Mouse (Mus musculus): ENCODE results near the gene Cntnap2. TPM values are rescaled to one million over a fixed set of nuclear protein-coding genes. Genes with fewer than 3 reads are reported as not detected.
A peak's percentile ranks its signal among the peaks of the same experiment; 100 is the strongest.
"Not testable (repeated sequence)": the region's sequence is repeated elsewhere in the genome, so short reads cannot be mapped to it uniquely, and the experiment has no call there.

Cntnap2 gene
- total RNA-seq, 2 experiments from 2014 or later, result 118 to 122 TPM

DNA sequence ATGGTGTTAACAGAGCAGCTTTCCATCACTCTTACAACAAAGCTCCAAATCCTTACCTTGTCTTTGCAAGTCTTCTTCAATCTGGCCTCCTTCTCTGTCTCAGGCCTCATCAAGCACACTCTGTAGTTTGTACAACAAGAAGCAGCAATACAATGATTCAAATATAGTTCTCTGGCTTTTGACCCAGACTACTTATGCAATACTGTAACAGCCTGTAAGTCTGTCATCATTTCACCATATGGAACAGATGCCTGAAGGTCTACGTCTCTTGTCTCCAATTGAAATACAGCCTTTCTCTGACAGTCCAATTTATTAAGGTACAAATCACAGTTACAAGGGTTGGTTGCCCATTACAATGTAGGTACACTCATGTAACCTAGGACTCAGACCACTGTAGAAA, 1453.7 kb downstream of the Cntnap2 start:
- intact Hi-C loops (cut with DNase I), result no loop called here
- DNase-seq (ENCODE audit: low spot score in 2 of 2), result no peak

DNA sequence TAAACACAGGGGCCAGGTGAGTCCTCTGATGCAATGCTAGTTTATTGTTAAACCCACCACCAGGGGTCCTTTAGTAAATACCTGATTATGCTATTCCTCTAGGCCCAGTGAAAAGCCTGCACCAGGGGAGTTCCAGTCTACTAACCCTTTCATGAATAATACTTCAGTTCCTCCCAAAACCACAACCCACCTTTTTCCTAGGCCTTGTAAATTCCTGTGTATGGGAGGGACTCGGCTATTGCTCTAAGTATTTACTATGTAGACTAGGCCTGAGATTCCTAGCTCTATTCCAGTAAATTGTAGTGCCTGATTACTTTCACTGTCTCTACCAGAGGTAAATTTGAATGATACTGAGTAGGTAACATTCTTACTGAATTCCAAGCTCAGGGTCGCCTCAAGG, 1478.4 kb downstream of the Cntnap2 start:
- DNase-seq (ENCODE audit: low spot score in 2 of 2); intact Hi-C loops (cut with DNase I): not testable (repeated sequence)

DNA sequence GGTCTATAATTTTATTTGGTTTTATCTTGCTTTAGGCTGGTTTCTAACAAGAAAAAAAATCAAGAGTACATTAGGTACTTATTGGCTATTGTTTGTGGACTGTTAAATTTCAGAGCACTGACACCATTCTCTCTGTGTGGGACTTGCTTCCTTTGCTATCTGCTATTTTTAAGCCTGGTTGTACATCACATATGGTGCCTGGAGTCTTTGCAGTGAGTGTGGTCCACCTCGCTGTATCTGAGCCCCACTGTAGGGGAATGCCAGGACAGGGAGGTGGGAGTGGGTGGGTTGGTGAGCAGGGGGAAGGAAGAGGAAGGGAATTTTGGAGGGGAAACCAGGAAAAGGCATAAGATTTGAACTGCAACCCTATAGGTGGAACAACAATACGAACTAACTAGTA, 1504.3 kb downstream of the Cntnap2 start:
- peak in 1 of 2 experiments; percentile 5 for DNase-seq (ENCODE audit: low spot score in 2 of 2)
- intact Hi-C loops (cut with DNase I), result no loop called here

DNA sequence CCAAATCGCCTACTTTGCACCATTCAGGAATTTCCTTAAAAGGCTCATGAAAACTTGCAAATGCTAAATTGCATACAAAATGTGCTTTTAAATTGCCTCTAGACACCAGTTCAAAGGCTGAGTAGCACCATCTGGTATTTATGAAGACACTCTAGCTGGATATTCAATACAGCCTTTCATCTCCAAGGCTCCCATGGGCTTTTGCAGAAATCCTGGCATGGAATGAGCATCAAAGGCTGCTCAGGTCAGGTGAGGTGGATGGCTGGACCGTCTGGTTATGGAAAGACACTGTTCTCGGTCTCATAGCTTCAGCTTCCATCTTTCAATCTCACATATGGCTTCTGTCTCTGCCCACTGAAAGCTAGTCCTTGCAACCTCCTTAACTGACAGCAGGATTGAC, 1515.9 kb downstream of the Cntnap2 start:
- DNase-seq (ENCODE audit: low spot score in 2 of 2), result no peak

DNA sequence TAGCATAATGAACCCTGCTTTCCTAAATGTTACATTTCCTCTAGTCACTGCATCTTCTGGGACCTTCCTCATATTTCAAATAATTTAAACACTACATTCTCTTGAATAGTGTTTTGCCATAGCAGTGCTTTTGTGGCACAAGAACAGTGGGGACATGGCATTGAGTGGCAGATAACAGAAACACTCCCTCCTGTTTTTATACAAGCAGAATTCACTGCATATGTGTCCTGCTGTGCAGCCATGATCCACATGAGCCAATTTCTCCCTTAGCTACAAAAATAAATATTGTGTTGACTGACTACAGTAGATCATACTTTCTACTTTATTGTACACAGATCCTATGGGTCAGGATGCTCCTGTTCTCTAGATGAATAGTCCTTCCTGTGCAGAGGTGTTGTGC, 1553.2 kb downstream of the Cntnap2 start:
- intact Hi-C loops (cut with DNase I), result no loop called here
- DNase-seq (ENCODE audit: low spot score in 2 of 2), result no peak

More for the DNA sequence above, 1515.9 kb downstream of the Cntnap2 start:
- intact Hi-C loops (cut with DNase I), result no loop called here

DNA sequence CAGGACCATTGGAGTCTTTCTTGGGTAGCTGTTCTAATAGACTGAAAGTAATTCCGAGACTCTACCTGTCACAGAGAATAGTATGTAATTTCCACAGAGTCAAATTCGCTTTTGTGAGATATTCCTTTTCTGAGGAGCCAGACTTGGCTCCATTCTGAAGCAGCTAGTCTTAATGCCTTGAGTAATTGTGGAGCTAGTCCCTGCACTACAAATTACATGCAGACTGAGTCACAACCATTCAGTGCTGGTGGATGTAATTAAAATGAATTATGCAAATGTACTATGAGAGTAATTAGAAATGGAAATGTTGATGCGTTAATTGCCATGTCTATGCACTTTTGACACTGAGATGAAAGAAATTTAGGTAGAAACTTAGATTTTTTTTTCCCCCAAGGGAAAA, 1553.7 kb downstream of the Cntnap2 start:
- intact Hi-C loops (cut with DNase I), result no loop called here

DNA sequence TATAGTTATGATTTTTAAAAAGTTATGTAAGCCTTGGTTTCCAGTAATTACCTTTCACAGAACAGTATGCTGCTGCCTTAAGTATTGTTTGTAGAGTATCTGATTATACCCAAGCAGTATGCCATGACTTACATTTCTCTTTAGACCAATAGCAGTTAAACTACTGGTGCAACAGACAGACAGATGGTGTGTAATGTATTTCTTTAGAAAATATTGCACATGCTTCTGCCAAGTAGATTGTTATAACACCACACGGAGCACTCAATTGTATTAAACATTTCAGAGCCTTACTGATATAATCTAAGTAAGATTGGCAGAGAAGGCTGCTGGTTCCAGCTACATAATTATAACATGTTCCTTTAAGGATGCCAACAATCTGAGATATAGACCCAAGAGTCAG, 1609.9 kb downstream of the Cntnap2 start:
- DNase-seq (ENCODE audit: low spot score in 2 of 2), result no peak
- intact Hi-C loops (cut with DNase I), result no loop called here

More for the DNA sequence above, 1553.7 kb downstream of the Cntnap2 start:
- DNase-seq (ENCODE audit: low spot score in 2 of 2), result no peak

DNA sequence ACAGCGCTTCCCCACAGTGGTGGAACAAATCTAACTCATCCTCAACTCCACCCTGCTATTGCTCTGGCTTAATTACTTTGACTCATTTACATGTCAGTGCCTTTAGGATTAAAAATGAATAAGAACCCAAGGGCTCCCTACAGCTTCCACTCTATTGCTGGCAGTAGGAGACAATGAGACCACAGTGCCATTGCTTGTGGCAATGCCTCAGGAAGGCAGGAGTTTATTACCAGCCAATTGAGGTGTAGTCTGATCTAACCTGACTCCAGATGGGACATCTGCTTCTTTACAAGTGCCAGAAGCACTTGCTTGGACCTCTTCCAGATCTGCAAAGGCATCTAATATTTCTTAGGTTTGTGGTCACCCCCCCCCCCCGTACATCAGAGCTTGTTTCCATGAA, 1615.9 kb downstream of the Cntnap2 start:
- intact Hi-C loops (cut with DNase I), result no loop called here
- no peak for DNase-seq (ENCODE audit: low spot score in 2 of 2)

DNA sequence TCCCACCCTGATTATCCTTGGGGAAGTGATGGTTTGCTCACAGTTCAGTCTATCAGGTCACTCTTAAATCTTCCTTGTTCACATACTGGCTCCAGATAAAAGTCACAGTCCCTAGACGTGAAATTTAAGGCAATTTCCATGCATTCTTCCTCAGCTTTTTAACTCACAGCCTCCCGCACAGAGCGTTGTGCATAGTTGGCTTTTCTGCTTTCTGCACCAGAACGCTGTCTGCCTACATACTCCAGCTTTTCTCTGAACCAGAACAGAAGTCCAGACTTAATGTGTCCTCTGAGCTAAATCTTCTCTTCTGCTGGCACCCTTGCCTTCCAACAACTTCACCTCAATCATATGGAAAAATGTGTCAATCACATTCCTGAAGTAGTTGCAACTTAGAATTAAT, 1616.5 kb downstream of the Cntnap2 start:
- intact Hi-C loops (cut with DNase I), result no loop called here
- peak; percentile 26 to 28 for DNase-seq (ENCODE audit: low spot score in 2 of 2)

DNA sequence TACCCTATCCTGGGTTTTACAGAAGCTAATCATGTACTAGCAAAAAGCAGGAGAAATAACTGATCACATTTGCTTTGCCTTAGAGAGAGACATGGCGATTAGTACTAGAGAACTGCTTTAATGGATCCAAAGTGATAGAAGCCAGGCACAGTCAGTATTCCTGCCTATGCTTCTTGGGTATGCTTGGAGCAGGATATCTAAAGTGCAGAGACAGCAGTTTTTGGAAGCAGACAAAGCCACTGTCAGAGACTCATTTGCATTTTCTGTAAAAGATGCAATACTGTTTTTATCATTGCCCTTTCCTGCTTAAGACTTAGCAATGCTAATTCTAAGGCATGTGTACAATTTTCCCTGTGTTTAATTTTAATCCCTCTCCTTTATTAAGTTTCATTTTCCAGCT, 1637.0 kb downstream of the Cntnap2 start:
- DNase-seq (ENCODE audit: low spot score in 2 of 2), result no peak
- intact Hi-C loops (cut with DNase I), result no loop called here

DNA sequence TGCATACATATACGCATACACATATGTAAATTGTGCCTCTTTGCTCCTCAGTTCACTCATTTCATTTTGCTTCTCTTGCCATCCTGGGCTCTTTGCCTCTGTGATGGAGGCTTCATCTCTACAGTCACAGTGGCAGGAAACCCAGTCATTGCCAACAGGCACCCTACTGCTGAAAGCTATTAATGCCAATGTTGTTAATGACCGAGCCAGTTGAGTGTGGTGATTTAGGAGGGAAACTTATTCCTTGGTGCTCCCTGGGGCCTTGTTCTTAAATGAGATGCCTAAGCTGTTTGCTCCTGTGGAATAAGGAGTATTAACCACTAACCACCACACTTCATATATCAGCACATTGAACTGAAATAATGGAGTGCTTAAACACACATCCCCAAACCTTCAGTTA, 1640.2 kb downstream of the Cntnap2 start:
- intact Hi-C loops (cut with DNase I), result no loop called here
- DNase-seq (ENCODE audit: low spot score in 2 of 2), result no peak

DNA sequence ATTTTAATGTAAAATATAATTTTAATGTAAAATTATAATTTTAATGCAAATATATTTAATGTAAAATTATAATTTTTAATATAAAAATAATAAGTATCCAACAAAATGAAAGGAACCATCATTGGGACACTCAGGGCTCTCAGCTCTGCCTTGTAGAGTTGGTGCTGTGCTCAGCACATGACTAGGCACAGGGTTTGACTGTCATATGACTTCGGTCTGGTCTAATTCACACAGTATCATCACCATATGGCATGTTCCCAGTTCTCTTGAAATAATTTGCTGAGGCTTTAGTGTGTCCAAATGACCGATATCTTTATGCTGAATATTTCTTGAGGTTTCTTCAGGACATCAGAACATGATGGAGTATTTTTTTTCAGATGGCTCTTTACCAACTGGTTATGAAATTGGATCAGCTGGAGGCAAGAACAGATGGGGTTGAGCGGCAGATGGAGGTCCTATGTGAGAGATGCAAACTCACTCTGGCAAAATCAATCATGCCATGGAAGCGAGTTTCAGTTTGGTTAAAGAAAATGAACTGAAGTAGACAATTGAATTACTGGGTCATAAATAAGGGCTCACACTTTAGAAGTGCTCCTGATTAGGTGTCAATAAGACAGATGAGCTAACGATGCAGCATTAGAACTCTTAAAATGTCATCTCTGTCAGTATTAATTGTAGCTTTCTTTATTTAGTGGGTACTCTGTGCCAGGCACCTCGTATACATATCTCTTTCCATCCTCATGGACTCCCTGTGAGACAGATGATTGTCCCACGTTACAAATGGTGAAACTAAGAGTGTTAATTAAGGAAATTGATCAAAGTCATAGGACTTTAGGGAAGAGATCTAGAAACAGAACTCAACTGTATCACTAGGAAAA, 1645.4 kb downstream of the Cntnap2 start:
- intact Hi-C loops (cut with DNase I), result no loop called here
- peak; percentile 16 to 17 for DNase-seq (ENCODE audit: low spot score in 2 of 2)

DNA sequence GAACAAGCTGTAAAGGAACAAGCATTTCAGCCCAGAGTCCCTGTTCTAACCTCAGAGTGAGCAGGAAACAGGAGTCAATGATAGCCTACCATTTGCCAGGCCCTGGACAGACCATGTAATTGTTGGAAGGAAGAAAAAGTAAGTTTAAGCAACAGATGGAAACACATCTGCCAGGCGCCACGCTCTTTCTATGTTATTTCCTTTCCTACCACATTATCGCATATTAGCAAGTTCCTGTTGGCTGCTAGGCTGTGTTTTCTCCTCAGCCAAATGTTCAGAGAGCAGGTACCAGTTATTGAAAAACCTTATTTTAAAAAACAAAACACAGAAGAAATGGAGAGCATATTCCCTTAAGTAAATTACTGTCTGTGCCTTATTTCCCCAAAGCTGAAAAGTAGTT, 1646.8 kb downstream of the Cntnap2 start:
- peak; percentile 15 to 18 for DNase-seq (ENCODE audit: low spot score in 2 of 2)
- intact Hi-C loops (cut with DNase I), result no loop called here

DNA sequence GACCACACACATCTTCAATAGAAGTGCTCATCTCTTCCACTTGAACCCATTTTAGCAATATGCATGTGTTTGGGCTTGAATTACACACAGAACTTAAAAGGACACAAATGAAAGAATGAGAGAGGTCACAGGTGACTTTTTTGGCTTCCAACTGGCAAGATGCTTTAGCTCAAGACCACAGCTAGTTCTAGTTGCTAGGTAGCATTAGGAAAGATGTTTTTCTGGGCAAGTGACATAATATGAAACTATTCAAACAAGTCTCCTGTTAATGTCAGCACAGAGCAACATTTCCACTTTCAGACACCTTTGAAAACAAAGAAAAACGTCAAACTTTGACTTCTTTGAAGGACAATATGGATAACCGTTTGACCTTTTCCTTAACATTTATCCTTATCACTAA, 1657.4 kb downstream of the Cntnap2 start:
- no peak for DNase-seq (ENCODE audit: low spot score in 2 of 2)
- intact Hi-C loops (cut with DNase I), result no loop called here

DNA sequence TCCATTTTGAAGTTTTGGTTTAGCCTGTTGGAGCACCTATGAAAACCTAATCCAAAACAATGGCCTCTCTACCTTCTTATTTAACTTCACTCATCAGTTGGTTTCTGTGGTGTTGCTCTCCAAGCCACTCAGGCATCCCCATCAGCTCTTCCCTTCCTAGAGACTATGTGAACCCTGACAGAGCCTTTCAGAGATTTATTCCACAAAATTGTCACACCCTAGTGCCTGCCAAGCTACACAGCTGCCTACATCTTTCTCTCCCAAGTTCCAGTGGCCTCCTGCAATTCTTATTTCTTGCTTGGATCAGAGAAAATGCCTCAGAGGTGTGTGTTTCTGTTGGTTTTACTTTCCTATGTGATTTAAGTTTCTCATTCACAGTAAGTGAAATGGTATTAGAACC, 1674.6 kb downstream of the Cntnap2 start:
- no peak for DNase-seq (ENCODE audit: low spot score in 2 of 2)
- intact Hi-C loops (cut with DNase I), result no loop called here

DNA sequence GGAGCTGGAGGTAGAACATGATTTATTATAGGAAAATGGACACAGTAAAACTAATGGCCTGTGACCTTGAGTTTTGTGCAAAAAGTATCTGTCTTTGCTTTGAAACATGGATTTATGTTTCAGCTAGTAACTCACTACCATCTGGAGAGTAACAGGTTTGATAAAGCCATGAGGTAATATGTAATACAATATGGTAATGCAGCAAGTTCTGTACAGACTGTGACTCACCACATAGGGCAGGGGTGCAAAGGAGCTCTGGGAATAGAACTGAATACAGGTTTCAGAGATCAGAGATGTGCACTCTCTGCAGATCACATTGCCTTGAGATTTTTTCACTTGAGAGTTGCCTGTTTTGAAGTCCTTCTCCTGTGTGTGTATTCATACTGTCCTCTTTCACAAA, 1689.3 kb downstream of the Cntnap2 start:
- intact Hi-C loops (cut with DNase I), result no loop called here
- no peak for DNase-seq (ENCODE audit: low spot score in 2 of 2)

DNA sequence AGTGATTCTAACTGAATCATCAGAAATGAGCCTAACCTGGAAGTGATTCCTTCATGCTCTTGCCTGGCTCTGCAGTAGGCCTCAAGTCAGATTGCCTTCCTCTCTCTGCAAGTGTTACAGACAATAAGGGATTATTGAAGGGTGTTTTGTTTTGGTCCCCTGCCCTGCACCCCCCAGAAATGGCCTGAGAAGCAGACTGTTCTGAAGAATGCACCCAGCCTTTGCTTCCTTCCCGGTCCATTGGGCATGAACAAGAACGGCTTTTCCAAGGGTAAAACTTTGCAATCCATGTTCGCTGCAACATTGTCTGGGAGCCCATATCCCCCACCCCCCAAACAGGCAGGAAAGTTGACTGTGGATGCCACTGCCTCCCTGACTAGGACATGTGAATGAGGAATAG, 1704.3 kb downstream of the Cntnap2 start:
- DNase-seq (ENCODE audit: low spot score in 2 of 2), result no peak
- intact Hi-C loops (cut with DNase I), result no loop called here

DNA sequence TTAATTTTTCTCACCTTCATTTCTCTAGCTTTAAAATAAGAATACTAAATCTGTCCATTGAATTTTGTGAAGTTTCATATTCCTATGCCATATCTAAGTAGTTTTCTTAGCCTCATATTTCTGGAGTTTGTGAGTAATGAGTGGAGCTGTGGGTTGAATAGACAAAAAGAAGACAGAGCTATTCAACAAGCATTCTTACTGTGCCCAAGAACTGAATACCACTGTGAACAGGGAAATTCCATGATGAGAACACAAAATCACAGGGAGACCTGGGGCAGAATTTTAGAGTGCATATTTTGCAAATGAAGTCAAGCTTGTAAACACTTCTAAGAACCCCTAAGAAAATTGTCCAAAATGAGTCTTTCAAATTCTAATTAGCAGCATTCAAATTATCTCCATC, 1715.4 kb downstream of the Cntnap2 start:
- DNase-seq (ENCODE audit: low spot score in 2 of 2), result no peak
- intact Hi-C loops (cut with DNase I), result no loop called here

DNA sequence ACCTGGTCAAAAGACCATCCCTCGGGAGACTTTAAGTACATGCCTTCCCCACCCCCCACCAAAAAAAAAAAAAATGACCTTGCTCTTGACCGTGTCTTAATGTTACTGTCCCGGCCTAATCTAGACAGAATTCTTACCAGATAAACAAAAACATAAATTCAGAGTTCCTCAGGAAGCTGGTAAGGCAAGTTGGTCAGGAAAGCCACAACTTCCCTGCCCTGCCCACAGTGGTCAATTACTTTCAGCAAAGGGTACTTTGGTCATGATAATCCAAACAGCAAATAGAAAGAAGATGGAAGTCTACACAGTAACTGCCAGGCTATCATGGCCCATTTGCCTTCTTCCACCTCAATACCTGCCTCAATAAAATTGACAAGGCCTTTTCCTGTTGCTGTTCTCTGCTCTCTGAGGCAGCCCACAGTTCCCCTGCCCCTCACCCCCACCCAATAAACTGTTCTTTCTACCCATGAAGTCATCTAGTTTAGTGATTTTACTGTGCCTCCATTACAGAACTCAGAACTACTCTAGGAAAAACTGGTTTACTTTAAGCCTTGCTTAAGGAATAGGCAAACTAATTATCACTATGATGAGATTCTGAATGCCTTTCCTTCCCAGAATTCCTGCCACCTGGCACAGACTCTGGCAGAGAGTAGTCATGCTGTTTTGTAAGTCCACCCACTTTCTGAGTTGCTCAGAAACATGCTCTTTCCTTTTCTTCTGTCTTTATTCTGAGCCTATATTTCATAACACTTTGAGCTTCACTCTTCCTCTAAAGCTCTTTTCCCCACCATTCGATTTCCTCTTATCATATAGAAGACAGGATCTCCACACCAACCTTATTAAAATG, 1743.3 kb downstream of the Cntnap2 start:
- intact Hi-C loops (cut with DNase I), result no loop called here
- peak in 1 of 2 experiments; percentile 60 for DNase-seq (ENCODE audit: low spot score in 2 of 2)

DNA sequence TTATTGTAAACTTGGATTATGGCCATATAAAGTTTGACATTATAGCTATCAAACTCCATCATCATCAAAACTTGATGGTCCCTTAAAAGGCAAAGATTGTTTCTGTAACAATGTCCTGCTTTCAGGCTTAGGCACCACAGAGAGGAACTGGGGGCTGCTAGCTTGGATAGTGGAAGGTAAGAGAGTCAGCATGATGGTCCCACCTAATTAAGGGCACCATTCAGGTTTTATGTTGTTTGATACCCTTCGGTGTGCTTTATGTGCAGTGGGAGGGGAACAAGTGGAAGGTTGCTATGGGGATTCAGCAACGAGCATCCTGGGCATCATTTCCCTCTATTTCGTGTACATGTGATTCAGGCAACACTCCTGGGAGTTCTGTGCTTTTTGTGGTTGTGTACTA, 1797.5 kb downstream of the Cntnap2 start:
- intact Hi-C loops (cut with DNase I), result no loop called here
- no peak for DNase-seq (ENCODE audit: low spot score in 2 of 2)

DNA sequence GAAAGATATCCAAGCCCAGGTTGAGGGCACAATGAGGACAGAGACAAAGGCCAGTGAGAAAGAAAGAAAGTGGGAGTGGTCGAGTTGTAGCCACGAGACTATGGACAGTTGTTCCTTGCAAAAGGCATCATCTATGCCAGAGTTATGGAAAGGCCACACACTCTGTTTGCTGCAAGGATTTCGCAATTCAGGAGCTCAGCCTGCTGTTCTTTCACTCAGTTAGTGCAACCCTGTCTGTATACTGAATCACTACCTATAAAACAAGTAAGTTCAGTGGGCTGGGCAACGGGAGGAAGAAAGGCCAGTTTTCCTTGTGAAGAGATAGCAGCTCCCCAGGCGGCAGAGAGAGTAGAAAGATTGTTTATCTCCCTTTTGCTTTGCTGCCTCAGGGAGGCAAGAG, 1801.9 kb downstream of the Cntnap2 start:
- no peak for DNase-seq (ENCODE audit: low spot score in 2 of 2)
- intact Hi-C loops (cut with DNase I), result no loop called here

Data from left cerebral cortex, postnatal 36 days (tissue).